Comparison of ENCODE assay signal across 7 mouse cellular contexts in the genomic region with DNA sequence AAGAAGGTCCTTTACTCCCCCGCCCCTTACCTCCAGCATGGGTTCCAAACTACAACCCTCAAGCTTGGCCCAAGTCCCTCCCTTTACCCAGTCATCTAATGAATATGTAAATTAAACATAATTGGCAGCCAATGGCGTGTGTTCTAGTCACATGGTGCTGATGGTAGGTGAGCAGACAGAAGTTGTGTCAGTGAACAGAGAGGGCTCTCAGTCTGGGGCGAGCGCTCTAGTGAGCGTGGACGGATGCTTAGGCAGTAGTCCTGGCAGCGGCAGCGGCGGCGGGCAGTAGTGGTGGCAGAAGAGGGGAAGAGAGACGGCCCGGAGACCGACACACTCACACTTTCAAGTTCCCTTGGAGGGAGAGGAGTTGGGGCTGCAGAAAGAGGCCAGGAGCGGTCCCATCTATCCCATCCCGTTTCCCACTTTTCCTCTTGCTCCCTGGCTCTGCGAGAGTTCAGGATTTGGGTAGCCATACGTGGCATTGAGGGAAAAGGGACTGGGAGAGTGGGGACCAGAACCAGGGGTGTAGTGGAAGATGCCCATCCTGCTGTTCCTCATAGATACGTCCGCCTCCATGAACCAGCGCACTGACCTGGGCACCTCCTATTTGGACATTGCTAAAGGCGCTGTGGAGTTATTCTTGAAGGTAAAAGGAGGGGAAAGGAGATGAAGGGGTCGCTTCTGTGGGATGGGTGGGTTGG. TPM values are rescaled to one million over a fixed set of nuclear protein-coding genes. Genes with fewer than 3 reads are reported as not detected.
DNase-seq lines count a peak whose midpoint lies in the region; ATAC-seq lines count a peak whose summit lies in the region.

A gene (plus strand): TSS at position 187 of the 701 bp plus-strand sequence.

- no peaks in the 10 kb centered on the region for H3K36me3 ChIP-seq in intestine, embryonic 15.5 days
- no peaks in the 10 kb centered on the region for H3K36me3 ChIP-seq in midbrain, embryonic 10.5 days

- peak within 1 kb of the TSS; percentile 69 for H3K9ac ChIP-seq in intestine, embryonic 15.5 days

- peak within 1 kb of the TSS; percentile 55 for H3K4me3 ChIP-seq in intestine, embryonic 15.5 days (replicated peaks)
- peak within 1 kb of the TSS; percentile 68 for H3K4me3 ChIP-seq in midbrain, embryonic 10.5 days

- ATAC-seq in intestine, embryonic 15.5 days = peak; percentile 87

- 15% methylated on average over 22 of the region's 22 CpGs for WGBS in intestine, embryonic 15.5 days
- WGBS in midbrain, embryonic 10.5 days = 22% methylated on average over 17 of the region's 22 CpGs

- H3K9me3 ChIP-seq in intestine, embryonic 15.5 days = no peaks in the 10 kb centered on the region
- H3K9me3 ChIP-seq in midbrain, embryonic 10.5 days (replicated peaks) = 0 out of 2 replicates have a peak, but pooled peaks cover 11% of the 10 kb centered on the region

- no peaks in the 10 kb centered on the region for H3K27me3 ChIP-seq in intestine, embryonic 15.5 days (replicated peaks)
- no peaks in the 10 kb centered on the region for H3K27me3 ChIP-seq in midbrain, embryonic 10.5 days (ENCODE audit: low read depth, poor library complexity, severe bottlenecking)

- DNase-seq in adrenal gland, adult 18-20 months (ENCODE audit: low spot score in 2 of 2) = peak; percentile 75 to 79
- DNase-seq in embryo, embryonic 11 days = peak; percentile 82
- DNase-seq in gastrocnemius, postnatal 36 days = peak; percentile 56 to 58
- DNase-seq in left cerebral cortex, postnatal 25 days (ENCODE audit: low spot score in 2 of 2) = peak; percentile 77 to 90
- peak; percentile 69 for DNase-seq in midbrain, embryonic 10.5 days (ENCODE audit: low spot score)
- peak; percentile 53 for DNase-seq in right cerebral cortex, postnatal 4 days

- peak within 1 kb of the TSS; percentile 56 for H3K4me2 ChIP-seq in intestine, embryonic 15.5 days (replicated peaks)

- peak within 1 kb of the TSS; percentile 86 for H3K27ac ChIP-seq in intestine, embryonic 15.5 days
- H3K27ac ChIP-seq in midbrain, embryonic 10.5 days (replicated peaks) = peak within 1 kb of the TSS; percentile 96

- H3K4me1 ChIP-seq in intestine, embryonic 15.5 days (replicated peaks) = no peaks in the 10 kb centered on the region
- H3K4me1 ChIP-seq in midbrain, embryonic 10.5 days = peaks cover 5% of the 10 kb centered on the region; the same call in 1 of the 2 replicates

- intact Hi-C loops in gastrocnemius, postnatal 36 days (cut with DNase I) = no loop called here
- intact Hi-C loops in left cerebral cortex, postnatal 25 days (cut with DNase I) = loop anchor here (1.0 to 10.0 kb wide), 2 partner anchors 25 to 140 kb away; a partner anchor contains a TSS

RNA-seq across cellular contexts. Expression of the gene that starts here (rescaled TPM):
- 10 to 100 TPM; 19.4 to 31.1 TPM for total RNA-seq in adrenal gland, adult 18-20 months (2021)
- 1 to 10 TPM; 5.0 to 6.1 TPM for total RNA-seq in gastrocnemius, postnatal 36 days (2021)
- 20.8 and 20.9 TPM in 2 replicates for polyA plus RNA-seq in intestine, embryonic 15.5 days (2015; fragmentation: Nextera tagmentation; extraction: Ambion mirVana)
- 10 to 100 TPM; 27.6 to 30.0 TPM for total RNA-seq in left cerebral cortex, postnatal 25 days (2021)
- polyA plus RNA-seq in midbrain, embryonic 10.5 days (2016; fragmentation: Nextera tagmentation; extraction: Ambion mirVana) = 23.6 and 26.3 TPM in 2 replicates

Comparison
In these comparisons a context has a peak if more than half of its experiments do, and no peak if none do; other contexts are left out.
1. Peak in every context shown above with its lines: DNase-seq, ATAC-seq, H3K4me3 ChIP-seq and H3K27ac ChIP-seq.